Mouse (Mus musculus) cerebellum, postnatal 14 days (tissue): Measurements from ENCODE around the gene Smarcd1.
A peak's percentile ranks its signal among the peaks of the same experiment; 100 is the strongest.

ENCODE experiments used
- DNase-seq, 2 experiments: peaks; one replicate each; pipeline ENCODE4 v3.0.0; 2021; ENCODE audit warnings: mixed read lengths in 2 of 2

Gene Smarcd1

GRCm38 (mm10) chr15:99684156-99684555 is 17.8 kb upstream of the Smarcd1 start:
- DNase-seq = no peak

GRCm38 (mm10) chr15:99688712-99689111 is 13.2 kb upstream of the Smarcd1 start:
- peak; percentile 79 to 81 for DNase-seq

GRCm38 (mm10) chr15:99690924-99691323 is 11.0 kb upstream of the Smarcd1 start:
- peak in 1 of 2 experiments; percentile 18 for DNase-seq

GRCm38 (mm10) chr15:99691976-99692375 is 10.0 kb upstream of the Smarcd1 start:
- DNase-seq = peak in 1 of 2 experiments; percentile 50

- DNase-seq = no peak
Measured at GRCm38 (mm10) chr15:99697309-99697708, 4.6 kb upstream of the Smarcd1 start.

GRCm38 (mm10) chr15:99698533-99699085 is 3.3 kb upstream of the Smarcd1 start:
- DNase-seq = no peak

- DNase-seq = no peak
Measured at GRCm38 (mm10) chr15:99699715-99700114, 2.2 kb upstream of the Smarcd1 start.

- DNase-seq = peak; percentile 31 to 56
Measured at GRCm38 (mm10) chr15:99700219-99701106, 1.5 kb upstream of the Smarcd1 start.

GRCm38 (mm10) chr15:99701640-99701998 is 310 bp upstream of the Smarcd1 start:
- peak in 1 of 2 experiments; percentile 14 for DNase-seq

GRCm38 (mm10) chr15:99703104-99703503 is 1.2 kb downstream of the Smarcd1 start:
- no peak for DNase-seq

GRCm38 (mm10) chr15:99703676-99704040 is 1.7 kb downstream of the Smarcd1 start:
- DNase-seq = no peak

- peak in 1 of 2 experiments; percentile 46 for DNase-seq
Measured at GRCm38 (mm10) chr15:99704041-99704681, 2.2 kb downstream of the Smarcd1 start.

GRCm38 (mm10) chr15:99704881-99705280 is 3.0 kb downstream of the Smarcd1 start:
- peak in 1 of 2 experiments; percentile 13 for DNase-seq

GRCm38 (mm10) chr15:99705440-99706048 is 3.6 kb downstream of the Smarcd1 start, which contains the start of gene Gm17349:
Gene Gm17349 (minus strand): TSS chr15:99705490.
- peak; percentile 75 to 81 for DNase-seq

GRCm38 (mm10) chr15:99708176-99708575 is 6.2 kb downstream of the Smarcd1 start:
- no peak for DNase-seq

GRCm38 (mm10) chr15:99710221-99711190 is 8.6 kb downstream of the Smarcd1 start:
- DNase-seq = no peak

GRCm38 (mm10) chr15:99711491-99711890 is 9.6 kb downstream of the Smarcd1 start:
- DNase-seq = no peak

- no peak for DNase-seq
Measured at GRCm38 (mm10) chr15:99712666-99713559, 11.0 kb downstream of the Smarcd1 start.

- no peak for DNase-seq
Measured at GRCm38 (mm10) chr15:99713569-99713968, 11.6 kb downstream of the Smarcd1 start.

GRCm38 (mm10) chr15:99714206-99714605 is 12.3 kb downstream of the Smarcd1 start:
- DNase-seq = no peak

GRCm38 (mm10) chr15:99714858-99715257 is 12.9 kb downstream of the Smarcd1 start:
- DNase-seq = peak; percentile 91 to 92
